28 mouse cellular contexts compared by ENCODE assay signal in the genomic region with DNA sequence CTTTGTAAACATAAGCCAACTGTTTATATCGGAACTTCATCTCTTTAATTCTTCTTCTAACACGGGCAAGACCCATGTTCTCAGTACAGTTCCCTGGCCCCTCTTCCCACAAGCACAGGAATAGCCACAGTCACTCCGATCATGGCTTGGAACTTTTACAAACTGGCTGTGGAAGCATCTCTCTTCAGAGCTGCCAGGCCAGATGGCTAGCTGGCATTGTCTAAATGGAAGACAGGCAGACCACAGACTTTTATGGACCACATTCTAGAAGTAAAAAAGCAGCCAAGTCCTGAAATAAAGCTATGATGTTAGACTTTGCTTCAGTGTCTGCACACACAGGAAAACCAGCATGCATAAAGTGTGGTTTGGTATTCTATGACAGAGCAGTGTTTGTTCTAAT. TPM values are rescaled to one million over a fixed set of nuclear protein-coding genes. Genes with fewer than 3 reads are reported as not detected.
DNase-seq lines count a peak whose midpoint lies in the region; ATAC-seq and TF ChIP-seq lines count a peak whose summit lies in the region.
"Had no signal": no experiment of that assay in that cellular context is flagged by ENCODE, and none has a peak within 500 bp of the region (broad histone marks: within the 10 kb centered on the region; RNA-seq: fewer than 3 reads in every experiment).

No protein-coding gene starts in this region.

- no peak for TF ChIP-seq POLR2A in brain, embryonic 14.5 days (IDR thresholded peaks at IDR 0.05; ENCODE audit: borderline replicate concordance, extremely low read depth, insufficient read depth, insufficient read length, poor library complexity, severe bottlenecking)

- DNase-seq in forebrain, embryonic 14.5 days (ENCODE audit: low spot score), result peak; percentile 1
- peak; percentile 25 to 59 for DNase-seq in left cerebral cortex, adult 18-20 months (ENCODE audit: low spot score in 2 of 2)
- DNase-seq in left cerebral cortex, adult 11 months (ENCODE audit: low spot score), result no peak
- peak; percentile 4 for DNase-seq in brain, embryonic 14.5 days (ENCODE audit: low read depth)
- peak; percentile 22 to 79 for DNase-seq in layer of hippocampus, postnatal 14 days (ENCODE audit: low spot score in 2 of 2)
- no peak for DNase-seq in testis, postnatal 10 days (ENCODE audit: low spot score)
- DNase-seq: adrenal gland, postnatal 25 days; B cell, adult 2 months; gastrocnemius, adult 2 months; heart, adult 18-20 months; heart, postnatal 4 days; kidney, adult 11 months; kidney, postnatal 36 days; lung, embryonic 14.5 days; lung, postnatal 4 days; spleen, adult 18-20 months had no signal

- H3K9ac ChIP-seq in forebrain, embryonic 14.5 days (ENCODE audit: low read length), result no peak overlapping the region
- H3K9ac ChIP-seq in forebrain, embryonic 13.5 days, result no peak overlapping the region
- no peak overlapping the region for H3K9ac ChIP-seq in kidney, embryonic 16.5 days (replicated peaks; ENCODE audit: low read length)
- H3K9ac ChIP-seq: embryonic facial prominence, embryonic 12.5 days; liver, embryonic 12.5 days; lung, embryonic 14.5 days; stomach, embryonic 15.5 days had no signal

- no peaks in the 10 kb centered on the region for H3K9me3 ChIP-seq in forebrain, embryonic 14.5 days (replicated peaks; ENCODE audit: control insufficient read depth, low read length)
- no peaks in the 10 kb centered on the region for H3K9me3 ChIP-seq in forebrain, embryonic 13.5 days (replicated peaks)
- H3K9me3 ChIP-seq in kidney, embryonic 16.5 days (ENCODE audit: low read length), result no peaks in the 10 kb centered on the region
- H3K9me3 ChIP-seq: embryonic facial prominence, embryonic 12.5 days; liver, embryonic 12.5 days; midbrain, embryonic 10.5 days; stomach, embryonic 15.5 days had no signal

- H3K27ac ChIP-seq in forebrain, embryonic 14.5 days (ENCODE audit: low read depth, low read length), result no peak overlapping the region
- no peak overlapping the region for H3K27ac ChIP-seq in forebrain, embryonic 13.5 days
- no peak overlapping the region for H3K27ac ChIP-seq in kidney, embryonic 16.5 days (ENCODE audit: low read length)
- H3K27ac ChIP-seq: embryonic facial prominence, embryonic 12.5 days; gastrocnemius, adult 2 months; hindbrain, postnatal 0 days; liver, embryonic 12.5 days; midbrain, embryonic 10.5 days; stomach, embryonic 15.5 days had no signal

- no peak overlapping the region for H3K4me2 ChIP-seq in forebrain, embryonic 14.5 days (ENCODE audit: low read length)
- H3K4me2 ChIP-seq in forebrain, embryonic 13.5 days, result no peak overlapping the region
- no peak overlapping the region for H3K4me2 ChIP-seq in kidney, embryonic 16.5 days (replicated peaks; ENCODE audit: low read depth, low read length)
- H3K4me2 ChIP-seq: embryonic facial prominence, embryonic 12.5 days; liver, embryonic 12.5 days; lung, embryonic 14.5 days; stomach, embryonic 15.5 days had no signal

- no peaks in the 10 kb centered on the region for H3K36me3 ChIP-seq in forebrain, embryonic 14.5 days (ENCODE audit: control insufficient read depth, insufficient read depth, low read length)
- no peaks in the 10 kb centered on the region for H3K36me3 ChIP-seq in forebrain, embryonic 13.5 days (ENCODE audit: poor library complexity, severe bottlenecking)
- H3K36me3 ChIP-seq in kidney, embryonic 16.5 days (ENCODE audit: insufficient read depth, low read length), result no peaks in the 10 kb centered on the region
- H3K36me3 ChIP-seq: embryonic facial prominence, embryonic 12.5 days; liver, embryonic 12.5 days; midbrain, embryonic 10.5 days; stomach, embryonic 15.5 days had no signal

- 90% methylated on average over 3 of the region's 3 CpGs for WGBS in forebrain, embryonic 14.5 days
- WGBS in forebrain, embryonic 13.5 days, result 91% methylated on average over 3 of the region's 3 CpGs
- 95% methylated on average over 3 of the region's 3 CpGs for WGBS in kidney, embryonic 16.5 days

- no peak for TF ChIP-seq CTCF in brain, embryonic 14.5 days (IDR thresholded peaks at IDR 0.05; ENCODE audit: borderline replicate concordance, extremely low read depth, insufficient read depth, insufficient read length)

- no peak overlapping the region for H3K4me3 ChIP-seq in forebrain, embryonic 14.5 days (ENCODE audit: low read depth, low read length)
- H3K4me3 ChIP-seq in forebrain, embryonic 13.5 days, result no peak overlapping the region
- H3K4me3 ChIP-seq in kidney, embryonic 16.5 days (ENCODE audit: low read length), result no peak overlapping the region
- H3K4me3 ChIP-seq: embryonic facial prominence, embryonic 12.5 days; gastrocnemius, adult 2 months; liver, embryonic 12.5 days; midbrain, embryonic 10.5 days; stomach, embryonic 15.5 days had no signal

- no peaks in the 10 kb centered on the region for H3K4me1 ChIP-seq in forebrain, embryonic 14.5 days (ENCODE audit: control insufficient read depth, insufficient read depth, low read length)
- H3K4me1 ChIP-seq in forebrain, embryonic 13.5 days, result no peaks in the 10 kb centered on the region
- no peaks in the 10 kb centered on the region for H3K4me1 ChIP-seq in kidney, embryonic 16.5 days (ENCODE audit: insufficient read depth, low read length)
- H3K4me1 ChIP-seq: embryonic facial prominence, embryonic 12.5 days; liver, embryonic 12.5 days; midbrain, embryonic 10.5 days; stomach, embryonic 15.5 days had no signal

- no peaks in the 10 kb centered on the region for H3K27me3 ChIP-seq in forebrain, embryonic 14.5 days (replicated peaks; ENCODE audit: control insufficient read depth, insufficient read depth, low read length)
- no peaks in the 10 kb centered on the region for H3K27me3 ChIP-seq in forebrain, embryonic 13.5 days
- H3K27me3 ChIP-seq in kidney, embryonic 16.5 days (ENCODE audit: insufficient read depth, low read length), result no peaks in the 10 kb centered on the region
- H3K27me3 ChIP-seq: embryonic facial prominence, embryonic 12.5 days; liver, embryonic 12.5 days; stomach, embryonic 15.5 days had no signal

- ATAC-seq in forebrain, embryonic 14.5 days, result no peak
- no peak for ATAC-seq in forebrain, embryonic 13.5 days
- no peak for ATAC-seq in kidney, embryonic 16.5 days (ENCODE audit: low FRiP score, low TSS enrichment)
- ATAC-seq: activated CD4-positive, CD25-positive, alpha-beta regulatory T cell, adult 4 months; hindbrain, postnatal 0 days; liver, embryonic 12.5 days had no signal

RNA-seq across cellular contexts. Expression of gene Olfr76, which starts 22.4 kb away (rescaled TPM):
- not detected in 2 replicates for polyA plus RNA-seq in forebrain, embryonic 14.5 days (2014; fragmentation: Nextera tagmentation; extraction: Ambion mirVana)
- not detected in 2 replicates for polyA plus RNA-seq in forebrain, embryonic 13.5 days (2015; fragmentation: Nextera tagmentation; extraction: Ambion mirVana)
- not detected for total RNA-seq in left cerebral cortex, adult 18-20 months (2021)
- not detected in 2 replicates for polyA plus RNA-seq in brain, embryonic 14.5 days (2012; rRNA removed)
- not detected for total RNA-seq in layer of hippocampus, postnatal 14 days (2021)
- not detected in 2 replicates for polyA plus RNA-seq in kidney, embryonic 16.5 days (2015; fragmentation: Nextera tagmentation; extraction: Ambion mirVana)
- total RNA-seq: adrenal gland, postnatal 25 days; gastrocnemius, adult 2 months; heart, adult 18-20 months; heart, postnatal 4 days; hindbrain, postnatal 0 days had no signal
- polyA plus RNA-seq: activated CD4-positive, CD25-positive, alpha-beta regulatory T cell, adult 4 months; embryonic facial prominence, embryonic 12.5 days; forebrain, embryonic 11.5 days; heart, embryonic 14.5 days; hindbrain, postnatal 0 days; limb, embryonic 11.5 days; liver, embryonic 12.5 days; lung, embryonic 14.5 days; midbrain, embryonic 10.5 days; neural tube, embryonic 14.5 days; stomach, embryonic 15.5 days had no signal

RNA-seq across cellular contexts. Expression of gene Olfr1555-ps1, which starts 24.5 kb away (rescaled TPM):
- not detected in 2 replicates for polyA plus RNA-seq in forebrain, embryonic 14.5 days (2014; fragmentation: Nextera tagmentation; extraction: Ambion mirVana)
- not detected in 2 replicates for polyA plus RNA-seq in forebrain, embryonic 13.5 days (2015; fragmentation: Nextera tagmentation; extraction: Ambion mirVana)
- not detected for total RNA-seq in left cerebral cortex, adult 18-20 months (2021)
- not detected in 2 replicates for polyA plus RNA-seq in brain, embryonic 14.5 days (2012; rRNA removed)
- total RNA-seq in layer of hippocampus, postnatal 14 days (2021), result not detected
- not detected in 2 replicates for polyA plus RNA-seq in kidney, embryonic 16.5 days (2015; fragmentation: Nextera tagmentation; extraction: Ambion mirVana)
- total RNA-seq: adrenal gland, postnatal 25 days; gastrocnemius, adult 2 months; heart, adult 18-20 months; heart, postnatal 4 days; hindbrain, postnatal 0 days had no signal
- polyA plus RNA-seq: embryonic facial prominence, embryonic 12.5 days; forebrain, embryonic 11.5 days; heart, embryonic 14.5 days; hindbrain, postnatal 0 days; limb, embryonic 11.5 days; liver, embryonic 12.5 days; lung, embryonic 14.5 days; midbrain, embryonic 10.5 days; neural tube, embryonic 14.5 days had no signal

RNA-seq across cellular contexts. Expression of gene Olfr1428, which starts 29.8 kb away (rescaled TPM):
- polyA plus RNA-seq in forebrain, embryonic 14.5 days (2014; fragmentation: Nextera tagmentation; extraction: Ambion mirVana), result not detected in 2 replicates
- not detected in 2 replicates for polyA plus RNA-seq in forebrain, embryonic 13.5 days (2015; fragmentation: Nextera tagmentation; extraction: Ambion mirVana)
- total RNA-seq in left cerebral cortex, adult 18-20 months (2021), result not detected
- not detected in 2 replicates for polyA plus RNA-seq in brain, embryonic 14.5 days (2012; rRNA removed)
- total RNA-seq in layer of hippocampus, postnatal 14 days (2021), result not detected
- polyA plus RNA-seq in kidney, embryonic 16.5 days (2015; fragmentation: Nextera tagmentation; extraction: Ambion mirVana), result not detected in 2 replicates
- total RNA-seq: adrenal gland, postnatal 25 days; gastrocnemius, adult 2 months; heart, adult 18-20 months; heart, postnatal 4 days; hindbrain, postnatal 0 days had no signal
- polyA plus RNA-seq: activated CD4-positive, CD25-positive, alpha-beta regulatory T cell, adult 4 months; embryonic facial prominence, embryonic 12.5 days; forebrain, embryonic 11.5 days; heart, embryonic 14.5 days; hindbrain, postnatal 0 days; limb, embryonic 11.5 days; liver, embryonic 12.5 days; lung, embryonic 14.5 days; midbrain, embryonic 10.5 days; neural tube, embryonic 14.5 days; stomach, embryonic 15.5 days had no signal

RNA-seq across cellular contexts. Expression of gene Olfr1427, which starts 42.3 kb away (rescaled TPM):
- polyA plus RNA-seq in forebrain, embryonic 14.5 days (2014; fragmentation: Nextera tagmentation; extraction: Ambion mirVana), result not detected in 2 replicates
- not detected in 2 replicates for polyA plus RNA-seq in forebrain, embryonic 13.5 days (2015; fragmentation: Nextera tagmentation; extraction: Ambion mirVana)
- total RNA-seq in left cerebral cortex, adult 18-20 months (2021), result not detected
- polyA plus RNA-seq in brain, embryonic 14.5 days (2012; rRNA removed), result not detected in 2 replicates
- total RNA-seq in layer of hippocampus, postnatal 14 days (2021), result not detected
- not detected in 2 replicates for polyA plus RNA-seq in kidney, embryonic 16.5 days (2015; fragmentation: Nextera tagmentation; extraction: Ambion mirVana)
- total RNA-seq: adrenal gland, postnatal 25 days; gastrocnemius, adult 2 months; heart, adult 18-20 months; heart, postnatal 4 days; hindbrain, postnatal 0 days had no signal
- polyA plus RNA-seq: activated CD4-positive, CD25-positive, alpha-beta regulatory T cell, adult 4 months; embryonic facial prominence, embryonic 12.5 days; forebrain, embryonic 11.5 days; heart, embryonic 14.5 days; hindbrain, postnatal 0 days; limb, embryonic 11.5 days; liver, embryonic 12.5 days; lung, embryonic 14.5 days; midbrain, embryonic 10.5 days; neural tube, embryonic 14.5 days; stomach, embryonic 15.5 days had no signal

RNA-seq across cellular contexts. Expression of gene Olfr1426, which starts 53.6 kb away (rescaled TPM):
- not detected in 2 replicates for polyA plus RNA-seq in forebrain, embryonic 14.5 days (2014; fragmentation: Nextera tagmentation; extraction: Ambion mirVana)
- polyA plus RNA-seq in forebrain, embryonic 13.5 days (2015; fragmentation: Nextera tagmentation; extraction: Ambion mirVana), result not detected in 2 replicates
- not detected for total RNA-seq in left cerebral cortex, adult 18-20 months (2021)
- not detected in 2 replicates for polyA plus RNA-seq in brain, embryonic 14.5 days (2012; rRNA removed)
- not detected for total RNA-seq in layer of hippocampus, postnatal 14 days (2021)
- polyA plus RNA-seq in kidney, embryonic 16.5 days (2015; fragmentation: Nextera tagmentation; extraction: Ambion mirVana), result not detected in 2 replicates
- total RNA-seq: adrenal gland, postnatal 25 days; gastrocnemius, adult 2 months; heart, adult 18-20 months; heart, postnatal 4 days; hindbrain, postnatal 0 days had no signal
- polyA plus RNA-seq: activated CD4-positive, CD25-positive, alpha-beta regulatory T cell, adult 4 months; embryonic facial prominence, embryonic 12.5 days; forebrain, embryonic 11.5 days; heart, embryonic 14.5 days; hindbrain, postnatal 0 days; limb, embryonic 11.5 days; liver, embryonic 12.5 days; lung, embryonic 14.5 days; midbrain, embryonic 10.5 days; neural tube, embryonic 14.5 days; stomach, embryonic 15.5 days had no signal

Comparison
In these comparisons a context has a peak if more than half of its experiments do, and no peak if none do; other contexts are left out.
1. DNase-seq: peak in forebrain, embryonic 14.5 days (single experiment), left cerebral cortex, adult 18-20 months (2 of 2), brain, embryonic 14.5 days (single experiment) and layer of hippocampus, postnatal 14 days (2 of 2); none in left cerebral cortex, adult 11 months (single experiment) and testis, postnatal 10 days (single experiment).